ENCODE assay signal across 17 mouse cellular contexts in the genomic region with DNA sequence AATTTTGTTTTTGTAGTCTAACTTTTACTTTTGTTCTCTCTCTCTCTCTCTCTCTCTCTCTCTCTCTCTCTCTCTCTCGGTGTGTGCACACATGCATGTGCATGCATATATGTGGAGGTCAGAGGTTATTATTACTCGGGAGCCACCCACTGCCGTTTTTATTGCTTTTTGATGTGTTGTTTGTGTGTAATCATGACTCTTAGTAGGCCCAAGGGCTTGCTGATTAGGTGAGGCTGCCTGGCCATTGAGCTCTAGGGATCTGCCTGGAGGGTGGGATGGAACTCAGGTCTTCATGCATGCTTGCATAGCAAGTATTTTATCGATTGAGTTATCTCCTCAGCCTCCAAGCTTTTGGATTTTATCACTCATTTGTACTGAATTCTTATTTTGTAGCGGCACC. TPM values are rescaled to one million over a fixed set of nuclear protein-coding genes. Genes with fewer than 3 reads are reported as not detected.
"Had no signal": no experiment of that assay in that cellular context is flagged by ENCODE, and none has a peak within 500 bp of the region (broad histone marks: within the 10 kb centered on the region; RNA-seq: fewer than 3 reads in every experiment).

No protein-coding gene starts in this region.

- H3K4me2 ChIP-seq: neural tube, embryonic 13.5 days; neural tube, embryonic 15.5 days; stomach, embryonic 15.5 days had no signal

- H3K4me3 ChIP-seq: neural tube, embryonic 13.5 days; neural tube, embryonic 15.5 days; stomach, embryonic 15.5 days had no signal

- DNase-seq: retina, postnatal 1 day; right cerebral cortex, adult 18-20 months; right cerebral cortex, postnatal 14 days; right cerebral cortex, postnatal 25 days; right cerebral cortex, postnatal 4 days; spleen, adult 18-20 months; thymus, adult 18-20 months; thymus, adult 2 months; thymus, postnatal 14 days; thymus, postnatal 25 days; thymus, postnatal 36 days; thymus, postnatal 4 days had no signal

- H3K27ac ChIP-seq: neural tube, embryonic 13.5 days; neural tube, embryonic 15.5 days; stomach, embryonic 15.5 days; stomach, postnatal 0 days had no signal

- H3K4me1 ChIP-seq: neural tube, embryonic 13.5 days; neural tube, embryonic 15.5 days; stomach, embryonic 15.5 days had no signal

- H3K27me3 ChIP-seq: neural tube, embryonic 13.5 days; neural tube, embryonic 15.5 days; stomach, embryonic 15.5 days had no signal

- H3K9ac ChIP-seq: neural tube, embryonic 13.5 days; neural tube, embryonic 15.5 days; stomach, embryonic 15.5 days had no signal

- H3K9me3 ChIP-seq: neural tube, embryonic 15.5 days; stomach, embryonic 15.5 days had no signal

- H3K36me3 ChIP-seq: neural tube, embryonic 13.5 days; neural tube, embryonic 15.5 days; stomach, embryonic 15.5 days had no signal

RNA-seq across cellular contexts. Expression of a gene that starts 50.4 kb away (rescaled TPM):
- total RNA-seq: neutrophil, adult 5-6 weeks had no signal
